Mouse (Mus musculus) hindlimb bud, embryonic 11.5 days (tissue): ENCODE data around the gene Lsp1.

Experiments used
- DNase-seq: peaks from one replicate; pipeline ENCODE4 v3.0.0-alpha.2; 2012; ENCODE audit warnings: low read depth, low spot score; ENCODE audit errors: extremely low spot score

Lsp1 gene

GRCm38 (mm10) chr7:142474799-142475198 is 14.2 kb downstream of the Lsp1 start:
- no peak for DNase-seq

- no peak for DNase-seq
These were observed 15.0 kb downstream of the Lsp1 start for GRCm38 (mm10) chr7:142475641-142476040.

GRCm38 (mm10) chr7:142476271-142476670 is 15.7 kb downstream of the Lsp1 start:
- no peak for DNase-seq

- no peak for DNase-seq
These were observed 16.3 kb downstream of the Lsp1 start for GRCm38 (mm10) chr7:142476795-142477452.

GRCm38 (mm10) chr7:142478001-142478400 is 17.4 kb downstream of the Lsp1 start:
- DNase-seq: no peak

GRCm38 (mm10) chr7:142478574-142478973 is 18.0 kb downstream of the Lsp1 start:
- DNase-seq: no peak

GRCm38 (mm10) chr7:142479307-142479706 is 18.7 kb downstream of the Lsp1 start:
- no peak for DNase-seq

- no peak for DNase-seq
These were observed 19.3 kb downstream of the Lsp1 start for GRCm38 (mm10) chr7:142479886-142480285.

- no peak for DNase-seq
These were observed 20.1 kb downstream of the Lsp1 start for GRCm38 (mm10) chr7:142480661-142481060.

- DNase-seq: no peak
These were observed 20.6 kb downstream of the Lsp1 start for GRCm38 (mm10) chr7:142481186-142481567.

GRCm38 (mm10) chr7:142481568-142482255 is 21.1 kb downstream of the Lsp1 start:
- DNase-seq: no peak

GRCm38 (mm10) chr7:142482256-142482609 is 21.6 kb downstream of the Lsp1 start:
- no peak for DNase-seq

- DNase-seq: no peak
These were observed 22.5 kb downstream of the Lsp1 start for GRCm38 (mm10) chr7:142483136-142483535.

- DNase-seq: no peak
These were observed 24.2 kb downstream of the Lsp1 start for GRCm38 (mm10) chr7:142484780-142485179.

GRCm38 (mm10) chr7:142486751-142487162 is 26.1 kb downstream of the Lsp1 start:
- no peak for DNase-seq

- DNase-seq: no peak
These were observed 26.8 kb downstream of the Lsp1 start for GRCm38 (mm10) chr7:142487341-142487859.

GRCm38 (mm10) chr7:142488053-142488452 is 27.4 kb downstream of the Lsp1 start:
- DNase-seq: no peak

- DNase-seq: no peak
These were observed 32.9 kb downstream of the Lsp1 start for GRCm38 (mm10) chr7:142493535-142493934.

- no peak for DNase-seq
These were observed 35.5 kb downstream of the Lsp1 start for GRCm38 (mm10) chr7:142496158-142496557.

- no peak for DNase-seq
These were observed 36.2 kb downstream of the Lsp1 start for GRCm38 (mm10) chr7:142496800-142497199.

GRCm38 (mm10) chr7:142497775-142498174 is 37.2 kb downstream of the Lsp1 start:
- DNase-seq: no peak

- DNase-seq: no peak
These were observed 38.0 kb downstream of the Lsp1 start, which contains the start of gene Tnnt3 for GRCm38 (mm10) chr7:142498575-142498974. Tnnt3 (plus strand) TSS chr7:142498836.
